Mouse (Mus musculus) midbrain, embryonic 12.5 days (tissue): Measurements from ENCODE around the gene Cubn. TPM values are rescaled to one million over a fixed set of nuclear protein-coding genes. Genes with fewer than 3 reads are reported as not detected.

Source experiments
- ATAC-seq: fragments of 200-750 bp; cut with Nextera tagmentation; 2 replicates; pipeline ENCODE4 v1.8.0; 2017; ENCODE audit warnings: low read depth, moderate TSS enrichment, moderate library complexity; ENCODE audit not compliant: low FRiP score
- H3K27ac ChIP-seq: fragments of 300-500 bp; sonication (generic); replicated peaks from 2 replicates; pipeline ENCODE4 v1.5.1; 2016; ENCODE audit warnings: mild to moderate bottlenecking
- H3K27me3 ChIP-seq: fragments of 300-500 bp; sonication (generic); 2 replicates; pipeline ENCODE4 v1.6.1; 2016; ENCODE audit warnings: mild to moderate bottlenecking
- H3K36me3 ChIP-seq: fragments of 300-500 bp; sonication (generic); 2 replicates; pipeline ENCODE4 v1.6.1; 2016
- H3K4me1 ChIP-seq: fragments of 300-500 bp; sonication (generic); 2 replicates; pipeline ENCODE4 v1.6.1; 2016
- H3K4me2 ChIP-seq: fragments of 300-500 bp; sonication (generic); replicated peaks from 2 replicates; pipeline ENCODE4 v1.6.1; 2016; ENCODE audit warnings: mild to moderate bottlenecking, moderate library complexity
- H3K4me3 ChIP-seq: fragments of 300-500 bp; sonication (generic); 2 replicates; pipeline ENCODE4 v1.5.1; 2016; ENCODE audit warnings: mild to moderate bottlenecking
- H3K9ac ChIP-seq: fragments of 300-500 bp; sonication (generic); replicated peaks from 2 replicates; pipeline ENCODE4 v1.6.1; 2016; ENCODE audit warnings: mild to moderate bottlenecking, moderate library complexity
- H3K9me3 ChIP-seq: fragments of 300-500 bp; sonication (generic); 2 replicates; pipeline ENCODE4 v1.6.1; 2016; ENCODE audit warnings: mild to moderate bottlenecking
- WGBS: fragments of 180-500 bp; shearing (Covaris S2); methylation state at CpG from one replicate; pipeline ENCODE4 v1.1.7; 2016; 5-methylcytosine and 5-hydroxymethylcytosine counted together
- polyA plus RNA-seq: library from polyadenylated mRNA; unstranded; fragments of >200 nt; fragmentation: Nextera tagmentation; extraction: Ambion mirVana; gene quantifications from 2 replicates; pipeline ENCODE4 v1.2.1, GENCODE M21; 2016

The Cubn gene
- polyA plus RNA-seq: 0.41 and 0.89 TPM in 2 replicates

DNA sequence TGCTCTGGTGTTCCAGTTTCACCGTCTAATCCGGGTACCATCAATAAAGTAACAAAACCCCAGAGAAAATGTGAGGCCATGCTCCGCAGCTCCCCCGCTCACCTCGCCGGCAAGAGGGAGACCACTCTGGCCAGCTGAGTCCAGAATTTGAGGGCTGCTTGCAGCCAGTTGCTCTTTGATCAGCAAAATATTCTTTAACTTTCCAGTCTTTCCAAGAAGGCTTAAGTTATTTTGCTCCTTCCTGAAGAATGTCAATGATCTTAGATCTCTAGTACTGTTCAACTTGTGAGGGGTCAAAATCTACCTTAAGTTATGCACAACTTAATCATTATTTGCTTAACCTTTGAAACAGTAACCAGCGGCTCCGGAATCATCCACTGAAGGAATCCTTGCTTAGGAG, at the start of gene Cubn:
TSS of gene Cubn (minus strand) at position 80 of the 400 bp plus-strand sequence.
- H3K4me3 ChIP-seq: no peak within 1 kb of the TSS
- H3K27ac ChIP-seq: no peak within 1 kb of the TSS
- H3K9me3 ChIP-seq: no peaks in the 10 kb centered on the region
- no peak for ATAC-seq
- H3K4me2 ChIP-seq: no peak within 1 kb of the TSS
- 23% methylated on average over 8 of the region's 8 CpGs for WGBS
- H3K27me3 ChIP-seq: no peaks in the 10 kb centered on the region
- no peaks in the 10 kb centered on the region for H3K36me3 ChIP-seq
- H3K9ac ChIP-seq: no peak within 1 kb of the TSS
- peaks cover 10% of the 10 kb centered on the region for H3K4me1 ChIP-seq

GRCm38 (mm10) chr2:13539860-13540259, 48.2 kb upstream of the Cubn start:
- 85% methylated on average over 1 of the region's 1 CpGs for WGBS
- ATAC-seq: no peak
- H3K36me3 ChIP-seq: no peaks in the 10 kb centered on the region
- no peak overlapping the region for H3K9ac ChIP-seq
- H3K27ac ChIP-seq: no peak overlapping the region
- no peaks in the 10 kb centered on the region for H3K27me3 ChIP-seq
- no peak overlapping the region for H3K4me2 ChIP-seq
- H3K9me3 ChIP-seq: no peaks in the 10 kb centered on the region
- H3K4me3 ChIP-seq: no peak overlapping the region
- H3K4me1 ChIP-seq: peaks cover 11% of the 10 kb centered on the region

DNA sequence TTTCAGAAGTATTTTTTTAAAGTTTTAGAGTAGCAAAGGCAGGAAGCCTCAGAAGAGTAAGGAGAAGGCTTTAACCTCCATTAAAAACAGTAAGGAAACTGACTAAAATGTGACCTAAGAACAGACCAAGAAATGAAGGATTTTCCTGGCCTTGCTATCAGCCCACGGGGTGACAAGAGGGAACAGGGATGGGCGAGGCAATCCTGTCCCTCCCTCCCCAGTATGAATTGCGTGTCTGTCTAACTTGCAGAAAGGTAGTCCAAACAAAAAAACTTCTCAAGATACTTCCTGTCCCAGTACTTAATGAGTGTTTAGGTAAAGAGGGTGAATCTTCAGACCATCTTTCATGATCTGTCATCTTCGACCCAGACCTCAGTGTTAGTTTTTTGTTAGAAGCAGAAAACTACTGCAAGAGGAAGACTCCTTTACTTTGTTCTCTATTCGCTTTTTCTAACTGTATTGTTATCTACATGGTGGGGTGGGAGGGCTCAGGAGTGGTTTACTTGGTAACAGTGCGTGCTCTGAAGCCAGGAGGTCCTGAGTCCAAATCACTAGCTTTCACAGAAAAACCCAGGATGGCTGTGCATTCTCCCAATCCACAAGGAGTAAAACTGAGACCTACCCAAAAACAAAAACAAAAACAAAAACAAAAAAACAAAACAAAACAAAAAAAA, 47.2 kb upstream of the Cubn start:
- Histone ChIP-seq H3K36me3 (no peaks in the 10 kb centered on the region), H3K4me3 (no peak overlapping the region), H3K9me3 (no peaks in the 10 kb centered on the region), H3K27ac (no peak overlapping the region), H3K4me1 (peaks cover 6% of the 10 kb centered on the region; the same call in 1 of the 2 replicates), H3K27me3 (no peaks in the 10 kb centered on the region), H3K4me2 (no peak overlapping the region), H3K9ac (no peak overlapping the region)
- ATAC-seq: no peak
- 75% methylated on average over 6 of the region's 6 CpGs for WGBS

DNA sequence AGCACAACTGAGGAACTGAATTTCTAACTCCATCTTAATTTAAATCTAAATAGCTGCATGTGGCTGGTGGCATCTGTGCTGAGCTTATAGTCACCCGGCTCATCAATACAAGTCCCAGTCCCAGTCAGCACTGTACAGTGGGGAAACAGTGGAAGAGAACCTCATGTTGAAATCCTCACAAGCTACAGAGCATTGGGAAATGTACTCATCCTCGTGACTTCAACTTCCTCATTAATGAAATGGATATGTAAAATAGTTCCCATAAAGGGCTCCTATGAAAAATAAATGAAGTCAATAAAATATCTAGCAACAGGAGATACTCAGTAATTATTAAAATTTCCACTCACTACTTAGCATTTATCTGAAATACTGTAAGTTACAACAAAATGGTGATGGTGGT, 46.6 kb upstream of the Cubn start:
- Histone ChIP-seq H3K4me2 (no peak overlapping the region), H3K27me3 (no peaks in the 10 kb centered on the region), H3K9me3 (no peaks in the 10 kb centered on the region), H3K4me1 (0 out of 2 replicates have a peak, but pooled peaks cover 3% of the 10 kb centered on the region), H3K36me3 (no peaks in the 10 kb centered on the region), H3K27ac (no peak overlapping the region), H3K9ac (no peak overlapping the region), H3K4me3 (no peak overlapping the region)
- ATAC-seq: no peak
- WGBS: 72% methylated on average over 2 of the region's 2 CpGs

- 0 out of 2 replicates have a peak, but pooled peaks cover 3% of the 10 kb centered on the region for H3K4me1 ChIP-seq
- no peaks in the 10 kb centered on the region for H3K36me3 ChIP-seq
- no peaks in the 10 kb centered on the region for H3K9me3 ChIP-seq
- H3K4me2 ChIP-seq: no peak overlapping the region
- no peak; the same call in 1 of the 2 replicates for ATAC-seq
- H3K27me3 ChIP-seq: no peaks in the 10 kb centered on the region
- WGBS: 19% methylated on average over 2 of the region's 2 CpGs
- H3K4me3 ChIP-seq: no peak overlapping the region
- H3K27ac ChIP-seq: no peak overlapping the region
- H3K9ac ChIP-seq: no peak overlapping the region
Observed at GRCm38 (mm10) chr2:13537733-13538132, 46.1 kb upstream of the Cubn start.

DNA sequence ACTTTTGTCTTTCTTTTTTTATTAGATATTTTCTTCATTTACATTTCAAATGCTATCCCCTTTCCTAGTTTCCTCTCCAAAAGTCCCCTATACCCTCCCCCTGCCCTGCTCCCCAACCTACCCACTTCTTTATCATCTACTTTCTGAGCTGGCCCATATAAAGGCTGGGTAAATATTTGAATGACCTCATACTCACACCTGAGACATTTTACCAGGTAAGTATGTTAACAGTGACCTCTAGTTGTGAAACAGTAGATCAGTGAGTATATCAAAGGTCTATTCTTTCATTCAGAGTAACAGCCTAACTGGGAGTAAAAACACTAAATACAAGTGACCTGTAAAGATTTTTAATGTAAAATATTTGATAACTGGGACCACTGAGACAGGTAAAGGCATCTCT, 45.1 kb upstream of the Cubn start:
- H3K27me3 ChIP-seq: no peaks in the 10 kb centered on the region
- ATAC-seq: no peak
- H3K27ac ChIP-seq: no peak overlapping the region

DNA sequence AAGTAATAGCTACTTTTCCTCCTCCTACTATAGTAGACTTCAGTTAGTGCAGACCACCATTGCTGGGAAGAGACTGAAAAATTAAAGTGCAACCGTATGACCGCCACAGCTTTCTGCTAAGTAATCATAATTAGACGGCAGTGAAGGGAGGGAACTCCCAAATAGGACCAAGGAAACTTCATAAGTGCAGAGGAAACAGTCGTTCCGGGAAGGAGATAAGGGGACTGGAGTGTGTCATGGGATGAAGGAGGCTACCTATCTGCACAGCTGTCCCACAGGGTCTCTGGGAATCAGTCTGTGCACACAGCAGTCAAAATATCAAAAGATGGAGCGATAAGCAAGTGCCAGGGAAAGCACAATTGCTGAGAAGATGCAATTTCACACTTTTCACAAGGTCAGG, 39.0 kb upstream of the Cubn start:
- WGBS: 93% methylated on average over 6 of the region's 6 CpGs
- Histone ChIP-seq H3K27me3 (0 out of 2 replicates have a peak, but pooled peaks cover 6% of the 10 kb centered on the region), H3K36me3 (no peaks in the 10 kb centered on the region), H3K4me3 (no peak overlapping the region), H3K9ac (no peak overlapping the region), H3K27ac (no peak overlapping the region), H3K9me3 (no peaks in the 10 kb centered on the region), H3K4me1 (0 out of 2 replicates have a peak, but pooled peaks cover 7% of the 10 kb centered on the region), H3K4me2 (no peak overlapping the region)
- ATAC-seq: no peak

More for the DNA sequence above, 45.1 kb upstream of the Cubn start:
- no peaks in the 10 kb centered on the region for H3K9me3 ChIP-seq
- H3K36me3 ChIP-seq: no peaks in the 10 kb centered on the region
- 0 out of 2 replicates have a peak, but pooled peaks cover 3% of the 10 kb centered on the region for H3K4me1 ChIP-seq
- H3K4me3 ChIP-seq: no peak overlapping the region
- no peak overlapping the region for H3K4me2 ChIP-seq
- no peak overlapping the region for H3K9ac ChIP-seq

GRCm38 (mm10) chr2:13529253-13529933, 37.8 kb upstream of the Cubn start:
- H3K27ac ChIP-seq: no peak overlapping the region

DNA sequence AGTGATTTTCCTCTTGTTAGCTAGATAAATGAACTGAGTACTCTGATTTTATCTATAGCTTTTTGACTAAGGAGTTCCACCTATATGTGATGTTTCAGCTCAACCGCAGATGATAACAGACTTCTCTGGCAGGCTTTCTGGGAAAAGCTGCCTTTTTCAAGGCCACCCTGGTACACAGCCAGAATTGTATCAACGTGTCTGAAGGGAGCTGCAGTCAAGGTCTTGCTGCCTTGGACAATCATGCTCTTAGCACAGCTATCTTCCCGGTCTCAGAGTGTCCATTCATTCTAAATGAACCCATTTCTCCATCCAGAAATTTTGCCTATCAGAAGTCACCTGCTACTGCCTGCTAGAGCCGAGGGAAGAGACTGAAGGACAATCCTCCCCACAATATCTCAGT, 35.9 kb upstream of the Cubn start:
- H3K27ac ChIP-seq: no peak overlapping the region
- no peak for ATAC-seq
- H3K4me2 ChIP-seq: no peak overlapping the region
- no peak overlapping the region for H3K9ac ChIP-seq
- WGBS: 79% methylated on average over 4 of the region's 4 CpGs
- no peaks in the 10 kb centered on the region for H3K9me3 ChIP-seq
- H3K36me3 ChIP-seq: no peaks in the 10 kb centered on the region
- H3K4me1 ChIP-seq: 0 out of 2 replicates have a peak, but pooled peaks cover 4% of the 10 kb centered on the region
- H3K27me3 ChIP-seq: 0 out of 2 replicates have a peak, but pooled peaks cover 6% of the 10 kb centered on the region
- no peak overlapping the region for H3K4me3 ChIP-seq

More at GRCm38 (mm10) chr2:13529253-13529933, 37.8 kb upstream of the Cubn start:
- H3K4me3 ChIP-seq: no peak overlapping the region
- H3K36me3 ChIP-seq: no peaks in the 10 kb centered on the region
- 0 out of 2 replicates have a peak, but pooled peaks have one; percentile 14 for ATAC-seq
- H3K9ac ChIP-seq: no peak overlapping the region; the same call in 1 of the 2 replicates
- no peak overlapping the region for H3K4me2 ChIP-seq
- H3K4me1 ChIP-seq: 0 out of 2 replicates have a peak, but pooled peaks cover 4% of the 10 kb centered on the region
- WGBS: 95% methylated on average over 3 of the region's 3 CpGs
- no peaks in the 10 kb centered on the region for H3K9me3 ChIP-seq
- 0 out of 2 replicates have a peak, but pooled peaks cover 6% of the 10 kb centered on the region for H3K27me3 ChIP-seq

GRCm38 (mm10) chr2:13527125-13527524, 35.5 kb upstream of the Cubn start:
- Histone ChIP-seq H3K27ac (no peak overlapping the region), H3K4me3 (no peak overlapping the region), H3K4me1 (0 out of 2 replicates have a peak, but pooled peaks cover 4% of the 10 kb centered on the region), H3K9ac (no peak overlapping the region), H3K4me2 (no peak overlapping the region), H3K9me3 (no peaks in the 10 kb centered on the region), H3K27me3 (0 out of 2 replicates have a peak, but pooled peaks cover 6% of the 10 kb centered on the region), H3K36me3 (no peaks in the 10 kb centered on the region)
- WGBS: 60% methylated on average over 2 of the region's 2 CpGs
- ATAC-seq: no peak

DNA sequence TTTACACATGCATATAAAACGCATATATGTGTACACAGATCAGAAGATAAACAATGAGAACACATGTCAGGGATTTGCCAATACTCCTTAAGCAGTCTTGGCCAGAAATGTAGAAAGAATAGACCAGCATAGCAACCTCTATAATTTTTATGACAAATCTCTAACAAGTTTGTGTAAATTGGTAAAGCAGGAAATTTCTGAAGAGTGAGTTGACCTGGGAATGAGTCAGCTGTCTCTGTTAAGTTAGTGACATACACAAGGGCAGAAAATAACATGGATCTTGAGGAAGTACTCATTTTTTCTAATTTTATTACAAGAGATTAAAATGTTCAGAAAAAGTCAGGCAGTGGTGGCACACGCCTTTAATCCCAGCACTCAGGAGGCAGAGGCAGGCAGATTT, 34.6 kb upstream of the Cubn start:
- 0 out of 2 replicates have a peak, but pooled peaks cover 6% of the 10 kb centered on the region for H3K27me3 ChIP-seq
- no peak overlapping the region for H3K9ac ChIP-seq
- H3K27ac ChIP-seq: no peak overlapping the region
- 0 out of 2 replicates have a peak, but pooled peaks cover 4% of the 10 kb centered on the region for H3K4me1 ChIP-seq
- H3K36me3 ChIP-seq: no peaks in the 10 kb centered on the region
- no peak overlapping the region for H3K4me2 ChIP-seq
- ATAC-seq: no peak
- no peak overlapping the region for H3K4me3 ChIP-seq
- 93% methylated on average over 2 of the region's 2 CpGs for WGBS
- no peaks in the 10 kb centered on the region for H3K9me3 ChIP-seq
